Mouse (Mus musculus) induced T-regulatory cell, adult 2 months (primary cell): ENCODE results near the gene Gngt2.

Source experiments
- DNase-seq: peaks from one replicate; pipeline ENCODE4 v3.0.0-alpha.2; 2012; ENCODE audit warnings: low read depth

The Gngt2 gene

DNA sequence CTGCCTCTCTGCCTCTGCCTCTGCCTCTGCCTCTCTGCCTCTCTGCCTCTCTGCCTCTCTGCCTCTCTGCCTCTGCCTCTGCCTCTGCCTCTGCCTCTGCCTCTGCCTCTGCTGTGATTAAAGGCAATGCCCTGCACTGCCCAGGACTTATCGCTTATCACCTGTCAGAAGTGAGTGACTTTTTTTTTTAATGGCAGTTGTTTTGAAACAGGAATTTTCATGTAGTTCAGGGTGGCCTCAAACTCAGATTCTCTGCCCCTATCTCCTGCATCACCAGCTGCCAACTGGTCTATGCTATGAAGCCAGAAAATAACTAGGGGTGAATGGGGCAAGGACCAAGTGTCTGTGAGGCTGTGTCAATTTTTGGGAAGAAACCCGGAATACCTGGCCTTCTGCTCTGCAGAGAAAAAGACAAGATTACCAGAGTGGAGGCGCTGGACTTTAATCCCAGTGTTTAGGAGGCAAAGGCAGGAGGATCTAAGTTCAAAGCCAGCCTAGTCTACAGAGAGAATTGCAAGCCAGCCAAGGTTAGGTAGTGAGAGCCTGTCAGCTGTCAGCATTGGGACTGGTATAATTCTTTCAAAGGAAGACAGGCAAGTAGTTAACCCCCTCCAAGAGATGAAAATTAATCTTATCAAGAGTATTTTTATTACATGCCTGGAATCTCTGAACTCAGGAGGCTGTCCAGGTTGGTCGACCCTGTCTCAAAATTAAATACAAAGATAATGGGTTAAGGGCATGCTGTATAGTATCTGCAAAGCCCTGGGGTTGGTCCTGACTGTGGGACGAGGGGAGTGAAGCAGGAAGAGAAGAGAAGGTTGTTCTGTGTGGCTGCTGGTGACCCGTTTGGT, 10.5 kb upstream of the Gngt2 start:
- peak; percentile 25 for DNase-seq

DNA sequence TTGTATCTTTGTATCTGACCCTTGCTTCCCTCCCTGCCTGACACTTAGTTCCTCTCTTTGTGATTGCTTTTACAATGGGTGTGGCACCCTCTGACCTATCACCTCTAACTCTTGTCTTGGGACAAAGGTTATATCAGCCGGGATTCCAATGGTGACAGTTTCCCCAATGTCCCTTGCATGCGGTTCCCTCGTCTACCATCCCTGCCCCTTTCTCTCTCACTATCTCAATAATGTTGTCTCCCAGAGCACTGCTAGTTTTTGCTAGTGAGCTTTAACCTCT, 9.9 kb upstream of the Gngt2 start:
- DNase-seq, result no peak

DNA sequence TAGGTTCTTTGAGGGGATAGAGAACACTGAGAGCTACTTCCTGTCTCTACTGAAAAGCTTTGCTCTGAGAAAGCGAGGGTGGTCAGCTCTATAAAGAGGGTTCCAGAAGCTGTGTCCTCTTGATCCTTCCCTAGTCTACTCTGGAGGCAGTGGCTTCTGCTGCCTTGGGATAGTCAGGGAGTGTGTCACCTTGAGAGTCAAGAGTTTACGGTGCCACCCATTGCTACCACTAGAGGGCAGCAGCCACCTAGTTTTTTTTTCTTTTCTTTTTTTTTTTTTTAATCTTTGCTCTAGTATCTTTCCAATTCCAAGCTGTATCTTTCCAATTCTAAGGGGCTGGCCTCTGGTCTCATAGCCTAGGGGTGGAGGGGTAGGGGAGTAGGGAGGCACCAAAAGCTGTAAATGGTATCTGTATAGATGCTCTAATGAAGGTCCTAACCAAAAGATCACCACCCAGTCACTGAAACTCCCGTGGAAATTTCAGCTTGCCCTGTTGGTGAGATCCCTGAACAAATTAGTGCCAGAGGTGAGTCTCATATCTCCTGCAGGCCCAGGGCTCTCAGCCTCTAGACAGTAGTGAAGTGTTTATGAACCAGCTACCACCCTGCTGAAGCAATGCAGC, 9.4 kb upstream of the Gngt2 start:
- peak; percentile 88 for DNase-seq

GRCm38 (mm10) chr11:95828181-95828964, 8.6 kb upstream of the Gngt2 start:
- no peak for DNase-seq

DNA sequence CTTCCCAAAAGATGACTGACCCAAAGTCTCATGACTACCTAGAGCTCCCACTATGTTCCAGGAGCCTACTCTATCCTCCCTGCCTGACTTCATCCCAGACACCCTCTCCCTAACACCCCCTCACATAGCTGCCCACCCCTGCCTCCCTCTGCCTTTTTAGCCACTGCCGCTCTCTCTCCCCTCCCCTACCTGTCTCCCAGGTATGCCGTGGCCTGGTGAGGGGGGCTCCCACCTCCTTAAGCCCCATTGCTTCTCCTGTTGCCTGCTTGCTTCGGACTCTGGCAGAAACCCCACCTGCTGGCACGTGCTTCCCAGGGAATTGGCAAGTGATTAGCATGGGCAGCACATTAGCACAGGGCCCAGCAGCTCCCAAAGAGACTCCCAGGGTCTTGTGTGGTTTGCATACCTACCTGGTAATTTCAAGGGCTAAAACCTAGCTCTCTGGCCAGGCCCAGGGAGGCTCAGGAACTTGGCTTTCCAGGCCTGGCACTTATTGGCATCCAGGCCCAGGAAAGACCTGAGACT, 7.4 kb upstream of the Gngt2 start:
- DNase-seq, result no peak

DNA sequence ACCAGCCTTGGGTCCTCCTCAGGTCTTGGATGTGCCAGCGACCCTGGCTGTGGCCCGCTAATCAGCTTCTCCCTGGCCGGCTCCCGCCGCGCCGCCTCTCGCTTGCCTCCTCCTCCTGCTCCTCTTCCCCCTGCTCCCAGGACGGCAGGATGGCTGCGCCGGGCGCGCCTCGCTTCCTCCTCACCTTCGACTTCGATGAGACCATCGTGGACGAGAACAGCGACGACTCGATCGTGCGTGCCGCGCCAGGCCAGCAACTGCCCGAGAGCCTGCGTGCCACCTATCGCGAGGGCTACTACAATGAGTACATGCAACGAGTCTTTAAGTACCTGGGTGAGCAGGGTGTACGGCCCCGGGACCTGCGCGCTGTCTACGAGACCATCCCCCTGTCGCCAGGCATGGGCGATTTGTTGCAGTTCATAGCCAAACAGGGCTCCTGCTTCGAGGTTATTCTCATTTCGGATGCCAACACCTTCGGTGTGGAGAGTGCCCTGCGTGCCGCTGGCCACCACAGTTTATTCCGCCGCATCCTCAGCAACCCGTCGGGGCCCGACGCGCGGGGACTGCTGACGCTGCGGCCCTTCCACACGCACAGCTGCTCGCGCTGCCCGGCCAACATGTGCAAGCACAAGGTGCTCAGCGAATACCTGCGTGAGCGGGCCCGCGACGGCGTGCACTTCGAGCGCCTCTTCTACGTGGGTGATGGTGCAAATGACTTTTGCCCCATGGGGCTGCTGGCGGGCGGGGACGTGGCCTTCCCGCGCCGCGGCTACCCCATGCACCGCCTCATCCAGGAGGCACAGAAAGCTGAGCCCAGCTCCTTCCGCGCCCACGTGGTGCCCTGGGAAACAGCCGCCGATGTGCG, 6.4 kb upstream of the Gngt2 start:
- DNase-seq, result peak; percentile 53

DNA sequence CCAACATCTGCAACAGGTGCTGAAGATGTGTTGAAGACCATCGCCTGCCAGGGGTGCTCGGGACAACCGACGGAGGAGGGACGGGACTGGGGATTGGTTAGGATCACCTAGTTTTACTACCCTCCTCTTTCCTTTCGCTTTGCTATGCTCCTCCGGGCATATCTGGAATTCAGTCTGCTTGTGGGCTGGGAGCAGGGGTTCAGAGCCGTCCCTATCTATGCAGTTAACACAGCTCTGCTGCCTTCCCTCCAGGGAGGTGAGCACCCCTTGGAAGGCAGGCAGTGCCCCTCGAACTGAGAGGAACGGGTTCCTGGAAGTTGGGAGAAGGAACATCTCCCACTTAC, 5.8 kb upstream of the Gngt2 start:
- DNase-seq, result no peak

- DNase-seq, result peak; percentile 61
Measured at GRCm38 (mm10) chr11:95831641-95832040, 5.4 kb upstream of the Gngt2 start.

DNA sequence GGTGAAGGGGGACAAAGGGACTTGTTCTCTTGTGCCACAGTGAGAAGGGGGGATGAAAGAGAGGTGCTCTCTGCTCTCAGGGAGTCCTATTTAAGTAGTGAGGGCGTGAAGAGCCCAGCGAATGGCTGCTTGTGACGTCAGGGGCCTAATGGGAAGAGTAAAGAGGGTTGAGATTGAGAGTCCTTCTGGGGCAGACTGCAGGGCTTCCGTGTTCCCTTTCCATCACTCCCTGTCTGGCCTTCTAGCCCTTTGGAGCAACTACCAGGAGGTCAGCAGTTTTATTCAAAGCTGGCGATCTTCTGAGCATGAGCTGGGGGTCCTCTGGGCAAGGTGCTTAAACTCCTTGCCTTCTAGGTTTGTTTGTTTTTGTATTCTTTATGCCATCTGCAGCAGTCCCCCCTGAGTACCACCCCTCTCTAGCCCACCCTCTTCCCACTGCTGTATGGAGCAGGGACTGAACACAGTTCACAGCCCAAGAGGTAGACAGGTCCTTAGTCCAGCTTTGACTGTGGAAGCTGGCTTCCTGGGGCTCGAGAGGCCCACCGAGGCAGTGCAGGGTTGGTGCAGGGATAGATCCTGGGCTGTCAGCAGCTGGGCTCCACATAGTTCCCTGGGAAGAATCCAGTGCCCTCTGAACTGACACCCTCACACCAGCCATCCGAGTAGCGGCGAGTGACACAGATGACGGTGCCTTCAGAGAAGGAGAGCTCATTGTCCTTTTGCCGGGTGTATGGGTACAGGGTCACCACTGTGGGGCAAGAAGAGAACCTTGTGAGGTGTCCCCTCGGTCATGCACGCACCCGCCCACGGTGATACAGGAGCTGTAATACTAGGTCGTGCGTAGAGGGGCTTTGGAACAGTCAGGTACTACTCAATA, 4.6 kb upstream of the Gngt2 start:
- no peak for DNase-seq

GRCm38 (mm10) chr11:95833006-95833570, 3.9 kb upstream of the Gngt2 start:
- DNase-seq, result no peak

GRCm38 (mm10) chr11:95833631-95834142, 3.3 kb upstream of the Gngt2 start:
- no peak for DNase-seq

- DNase-seq, result peak; percentile 75
Measured at GRCm38 (mm10) chr11:95834143-95834667, 2.8 kb upstream of the Gngt2 start.

GRCm38 (mm10) chr11:95834742-95835710, 2.0 kb upstream of the Gngt2 start:
- peak; percentile 63 for DNase-seq

- no peak for DNase-seq
Measured at GRCm38 (mm10) chr11:95835832-95836231, 1.2 kb upstream of the Gngt2 start.

GRCm38 (mm10) chr11:95836433-95836832, 583 bp upstream of the Gngt2 start:
- no peak for DNase-seq

DNA sequence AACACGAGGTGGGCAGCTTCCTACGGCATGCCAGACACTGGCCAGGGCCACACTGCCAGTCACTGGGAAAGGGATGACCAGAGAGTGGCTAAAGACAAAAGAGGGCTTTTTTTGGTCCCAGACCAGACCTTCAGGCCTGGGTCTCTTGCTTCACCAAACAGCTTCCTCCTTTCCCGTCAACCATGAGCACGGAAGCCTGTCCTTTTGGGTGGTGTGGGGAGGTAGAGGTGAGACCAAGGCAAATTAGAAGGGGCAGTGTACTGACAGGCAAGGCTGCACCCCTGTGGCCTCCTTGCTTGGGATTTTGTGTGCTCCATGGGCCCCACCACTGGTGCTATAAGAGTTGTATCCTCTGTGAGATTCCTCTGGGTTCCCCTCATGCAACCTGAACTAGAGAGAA, 1.6 kb downstream of the Gngt2 start:
- DNase-seq, result no peak

GRCm38 (mm10) chr11:95838999-95839868, 2.2 kb downstream of the Gngt2 start:
- no peak for DNase-seq
